Mouse (Mus musculus): Measurements from ENCODE around the gene Ablim2. TPM values are rescaled to one million over a fixed set of nuclear protein-coding genes. Genes with fewer than 3 reads are reported as not detected.

Ablim2 gene
- polyA plus RNA-seq, 1 experiment from 2014 or later, result 9.6 TPM

- no peaks in the 10 kb centered on the region for H3K9me3 ChIP-seq (ENCODE audit: control insufficient read depth, low read length)
- H3K27ac ChIP-seq (replicated peaks; ENCODE audit: low read depth, low read length), result peak overlapping the region; percentile 68; the same call in 1 of the 2 replicates
- H3K27me3 ChIP-seq (ENCODE audit: control insufficient read depth, insufficient read depth, low read length), result no peaks in the 10 kb centered on the region
- H3K36me3 ChIP-seq (ENCODE audit: control insufficient read depth, insufficient read depth, low read length), result no peaks in the 10 kb centered on the region; the same call in 1 of the 2 replicates
- no peak overlapping the region for H3K4me3 ChIP-seq (replicated peaks; ENCODE audit: low read depth, low read length)
- WGBS, result 56% methylated on average over 12 of the region's 12 CpGs
- no peak for ATAC-seq (ENCODE audit: low FRiP score, low TSS enrichment)
- no peak overlapping the region for H3K4me2 ChIP-seq (ENCODE audit: low read length)
- DNase-seq, result no peak
- H3K4me1 ChIP-seq (ENCODE audit: control insufficient read depth, insufficient read depth, low read length), result peaks cover 52% of the 10 kb centered on the region
- no peak overlapping the region for H3K9ac ChIP-seq (replicated peaks; ENCODE audit: low read length)
Measured at GRCm38 (mm10) chr5:35915629-35916300, 158.1 kb downstream of the Ablim2 start.

- Histone ChIP-seq H3K9me3 (ENCODE audit: control insufficient read depth, low read length) (no peaks in the 10 kb centered on the region), H3K4me2 (ENCODE audit: low read length) (no peak overlapping the region), H3K4me3 (replicated peaks; ENCODE audit: low read depth, low read length) (no peak overlapping the region), H3K9ac (replicated peaks; ENCODE audit: low read length) (no peak overlapping the region), H3K4me1 (ENCODE audit: control insufficient read depth, insufficient read depth, low read length) (peaks cover 61% of the 10 kb centered on the region), H3K36me3 (ENCODE audit: control insufficient read depth, insufficient read depth, low read length) (no peaks in the 10 kb centered on the region; the same call in 1 of the 2 replicates), H3K27ac (replicated peaks; ENCODE audit: low read depth, low read length) (peak overlapping the region; percentile 68), H3K27me3 (ENCODE audit: control insufficient read depth, insufficient read depth, low read length) (no peaks in the 10 kb centered on the region)
- 32% methylated on average over 5 of the region's 5 CpGs for WGBS
- no peak for DNase-seq
- no peak for ATAC-seq (ENCODE audit: low FRiP score, low TSS enrichment)
Measured at GRCm38 (mm10) chr5:35916666-35917065, 159.0 kb downstream of the Ablim2 start.

GRCm38 (mm10) chr5:35918387-35918786 is 160.7 kb downstream of the Ablim2 start:
- peak overlapping the region; percentile 21; the same call in 1 of the 2 replicates for H3K9ac ChIP-seq (replicated peaks; ENCODE audit: low read length)
- H3K36me3 ChIP-seq (ENCODE audit: control insufficient read depth, insufficient read depth, low read length), result no peaks in the 10 kb centered on the region
- H3K9me3 ChIP-seq (ENCODE audit: control insufficient read depth, low read length), result no peaks in the 10 kb centered on the region
- 0 out of 2 replicates have a peak overlapping the region, but pooled peaks have one; percentile 8 for H3K4me2 ChIP-seq (ENCODE audit: low read length)
- 14% methylated on average over 8 of the region's 8 CpGs for WGBS
- peaks cover 78% of the 10 kb centered on the region for H3K4me1 ChIP-seq (ENCODE audit: control insufficient read depth, insufficient read depth, low read length)
- no peaks in the 10 kb centered on the region for H3K27me3 ChIP-seq (ENCODE audit: control insufficient read depth, insufficient read depth, low read length)
- no peak overlapping the region for H3K4me3 ChIP-seq (replicated peaks; ENCODE audit: low read depth, low read length)
- DNase-seq (peak; percentile 69), ATAC-seq (ENCODE audit: low FRiP score, low TSS enrichment) (no peak)
- peak overlapping the region; percentile 88 for H3K27ac ChIP-seq (replicated peaks; ENCODE audit: low read depth, low read length)

GRCm38 (mm10) chr5:35920076-35920475 is 162.4 kb downstream of the Ablim2 start:
- peak overlapping the region; percentile 88 for H3K27ac ChIP-seq (replicated peaks; ENCODE audit: low read depth, low read length)
- H3K9ac ChIP-seq (replicated peaks; ENCODE audit: low read length), result no peak overlapping the region
- no peak overlapping the region for H3K4me2 ChIP-seq (ENCODE audit: low read length)
- no peaks in the 10 kb centered on the region for H3K27me3 ChIP-seq (ENCODE audit: control insufficient read depth, insufficient read depth, low read length)
- DNase-seq, result no peak
- no peaks in the 10 kb centered on the region for H3K9me3 ChIP-seq (ENCODE audit: control insufficient read depth, low read length)
- no peak overlapping the region for H3K4me3 ChIP-seq (replicated peaks; ENCODE audit: low read depth, low read length)
- WGBS, result 17% methylated on average over 4 of the region's 4 CpGs
- peaks cover 87% of the 10 kb centered on the region for H3K4me1 ChIP-seq (ENCODE audit: control insufficient read depth, insufficient read depth, low read length)
- no peaks in the 10 kb centered on the region for H3K36me3 ChIP-seq (ENCODE audit: control insufficient read depth, insufficient read depth, low read length)
- no peak for ATAC-seq (ENCODE audit: low FRiP score, low TSS enrichment)

GRCm38 (mm10) chr5:35920557-35920956 is 162.9 kb downstream of the Ablim2 start:
- no peak overlapping the region for H3K4me2 ChIP-seq (ENCODE audit: low read length)
- no peak for DNase-seq
- H3K36me3 ChIP-seq (ENCODE audit: control insufficient read depth, insufficient read depth, low read length), result no peaks in the 10 kb centered on the region
- no peaks in the 10 kb centered on the region for H3K9me3 ChIP-seq (ENCODE audit: control insufficient read depth, low read length)
- no peak overlapping the region for H3K9ac ChIP-seq (replicated peaks; ENCODE audit: low read length)
- H3K27me3 ChIP-seq (ENCODE audit: control insufficient read depth, insufficient read depth, low read length), result no peaks in the 10 kb centered on the region
- no peak overlapping the region for H3K4me3 ChIP-seq (replicated peaks; ENCODE audit: low read depth, low read length)
- no peak overlapping the region for H3K27ac ChIP-seq (replicated peaks; ENCODE audit: low read depth, low read length)
- peaks cover 87% of the 10 kb centered on the region for H3K4me1 ChIP-seq (ENCODE audit: control insufficient read depth, insufficient read depth, low read length)
- no peak for ATAC-seq (ENCODE audit: low FRiP score, low TSS enrichment)

GRCm38 (mm10) chr5:35921141-35921540 is 163.5 kb downstream of the Ablim2 start:
- ATAC-seq (ENCODE audit: low FRiP score, low TSS enrichment), result no peak
- no peaks in the 10 kb centered on the region for H3K36me3 ChIP-seq (ENCODE audit: control insufficient read depth, insufficient read depth, low read length)
- no peaks in the 10 kb centered on the region for H3K27me3 ChIP-seq (ENCODE audit: control insufficient read depth, insufficient read depth, low read length)
- H3K27ac ChIP-seq (replicated peaks; ENCODE audit: low read depth, low read length), result 0 out of 2 replicates have a peak overlapping the region, but pooled peaks have one; percentile 32
- H3K9ac ChIP-seq (replicated peaks; ENCODE audit: low read length), result no peak overlapping the region
- 83% methylated on average over 6 of the region's 6 CpGs for WGBS
- no peak overlapping the region for H3K4me3 ChIP-seq (replicated peaks; ENCODE audit: low read depth, low read length)
- H3K9me3 ChIP-seq (ENCODE audit: control insufficient read depth, low read length), result no peaks in the 10 kb centered on the region
- no peak overlapping the region for H3K4me2 ChIP-seq (ENCODE audit: low read length)
- no peak for DNase-seq
- peaks cover 87% of the 10 kb centered on the region for H3K4me1 ChIP-seq (ENCODE audit: control insufficient read depth, insufficient read depth, low read length)

- Histone ChIP-seq H3K27ac (replicated peaks; ENCODE audit: low read depth, low read length) (0 out of 2 replicates have a peak overlapping the region, but pooled peaks have one; percentile 32), H3K4me1 (ENCODE audit: control insufficient read depth, insufficient read depth, low read length) (peaks cover 90% of the 10 kb centered on the region), H3K9me3 (ENCODE audit: control insufficient read depth, low read length) (no peaks in the 10 kb centered on the region), H3K36me3 (ENCODE audit: control insufficient read depth, insufficient read depth, low read length) (no peaks in the 10 kb centered on the region), H3K27me3 (ENCODE audit: control insufficient read depth, insufficient read depth, low read length) (no peaks in the 10 kb centered on the region), H3K4me2 (ENCODE audit: low read length) (no peak overlapping the region), H3K9ac (replicated peaks; ENCODE audit: low read length) (no peak overlapping the region), H3K4me3 (replicated peaks; ENCODE audit: low read depth, low read length) (no peak overlapping the region)
- WGBS, result 46% methylated on average over 10 of the region's 10 CpGs
- ATAC-seq (ENCODE audit: low FRiP score, low TSS enrichment) (no peak), DNase-seq (no peak)
Measured at GRCm38 (mm10) chr5:35921595-35922254, 164.0 kb downstream of the Ablim2 start.

GRCm38 (mm10) chr5:35923448-35923847 is 165.8 kb downstream of the Ablim2 start:
- Histone ChIP-seq H3K4me1 (ENCODE audit: control insufficient read depth, insufficient read depth, low read length) (peaks cover 88% of the 10 kb centered on the region), H3K27ac (replicated peaks; ENCODE audit: low read depth, low read length) (no peak overlapping the region), H3K4me3 (replicated peaks; ENCODE audit: low read depth, low read length) (no peak overlapping the region), H3K36me3 (ENCODE audit: control insufficient read depth, insufficient read depth, low read length) (no peaks in the 10 kb centered on the region), H3K9ac (replicated peaks; ENCODE audit: low read length) (no peak overlapping the region), H3K4me2 (ENCODE audit: low read length) (no peak overlapping the region), H3K9me3 (ENCODE audit: control insufficient read depth, low read length) (no peaks in the 10 kb centered on the region), H3K27me3 (ENCODE audit: control insufficient read depth, insufficient read depth, low read length) (no peaks in the 10 kb centered on the region)
- ATAC-seq (ENCODE audit: low FRiP score, low TSS enrichment) (no peak), DNase-seq (no peak)
- 90% methylated on average over 6 of the region's 6 CpGs for WGBS
